Comparison of ENCODE assay signal across 8 mouse cellular contexts in the genomic region with DNA sequence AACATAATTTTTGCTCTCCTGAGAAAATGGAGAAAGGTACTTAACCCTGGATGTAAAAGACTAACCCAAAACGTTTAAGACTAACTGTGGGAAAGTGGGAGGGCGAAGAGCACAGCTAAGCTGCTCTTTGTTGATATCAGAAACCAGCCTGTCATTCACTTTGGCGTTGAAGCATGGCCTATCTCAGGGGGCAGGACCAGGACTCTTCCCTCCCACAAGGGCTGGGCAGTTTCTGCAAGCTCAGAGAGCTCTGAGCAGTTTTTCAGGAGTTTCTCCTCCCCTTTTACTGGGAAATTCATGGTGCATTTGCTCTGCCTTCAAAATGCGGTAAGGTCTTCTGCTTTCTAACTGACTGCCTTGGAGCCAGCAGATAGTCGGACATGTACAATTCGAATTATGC.
A peak's percentile ranks its signal among the peaks of the same experiment; 100 is the strongest.
DNase-seq lines count a peak whose midpoint lies in the region; ATAC-seq lines count a peak whose summit lies in the region.

No protein-coding gene starts in this region.

- ATAC-seq in liver, embryonic 12.5 days: peak; percentile 96

- peak; percentile 46 for DNase-seq in adrenal gland, adult 2 months
- DNase-seq in adrenal gland, postnatal 25 days: no peak
- peak; percentile 43 for DNase-seq in c-Kit-positive CD71-negative TER-119-negative erythroid progenitor cells, embryonic 14.5 days (ENCODE audit: low read depth)
- peak; percentile 20 to 24 for DNase-seq in heart, postnatal 10 days
- DNase-seq in spleen, postnatal 14 days (ENCODE audit: low spot score in 2 of 2): peak; percentile 50 to 56
- no peak for DNase-seq in urinary bladder, postnatal 25 days (ENCODE audit: low spot score)
- DNase-seq in lung, postnatal 25 days (ENCODE audit: low spot score): no peak

- peaks cover 5% of the 10 kb centered on the region for H3K36me3 ChIP-seq in liver, embryonic 12.5 days

- H3K9me3 ChIP-seq in liver, embryonic 12.5 days (replicated peaks): no peaks in the 10 kb centered on the region

- H3K27me3 ChIP-seq in liver, embryonic 12.5 days (replicated peaks): no peaks in the 10 kb centered on the region

- WGBS in liver, embryonic 12.5 days (ENCODE audit: insufficient replicate concordance): 7% methylated on average over 6 of the region's 6 CpGs

- intact Hi-C loops in heart, postnatal 10 days (cut with DNase I): no loop called here

- H3K4me3 ChIP-seq in liver, embryonic 12.5 days: peak overlapping the region; percentile 71

- H3K4me2 ChIP-seq in liver, embryonic 12.5 days: peak overlapping the region; percentile 54

- H3K27ac ChIP-seq in liver, embryonic 12.5 days: peak overlapping the region; percentile 97

- peaks cover 58% of the 10 kb centered on the region for H3K4me1 ChIP-seq in liver, embryonic 12.5 days

- H3K9ac ChIP-seq in liver, embryonic 12.5 days: peak overlapping the region; percentile 83

Comparison
In these comparisons a context has a peak if more than half of its experiments do, and no peak if none do; other contexts are left out.
1. DNase-seq: peak in adrenal gland, adult 2 months (single experiment), c-Kit-positive CD71-negative TER-119-negative erythroid progenitor cells, embryonic 14.5 days (single experiment), heart, postnatal 10 days (2 of 2) and spleen, postnatal 14 days (2 of 2); none in adrenal gland, postnatal 25 days (single experiment), urinary bladder, postnatal 25 days (single experiment) and lung, postnatal 25 days (single experiment).